Mouse (Mus musculus) retina, adult 2 months (tissue): ENCODE results near the gene Gm21767.
"Not testable (repeated sequence)": the region's sequence is repeated elsewhere in the genome, so short reads cannot be mapped to it uniquely, and the experiment has no call there.

Source experiments
- DNase-seq: peaks from one replicate; pipeline ENCODE4 v3.0.0-alpha.2; 2012; ENCODE audit warnings: low read depth, low spot score

The Gm21767 gene

DNA sequence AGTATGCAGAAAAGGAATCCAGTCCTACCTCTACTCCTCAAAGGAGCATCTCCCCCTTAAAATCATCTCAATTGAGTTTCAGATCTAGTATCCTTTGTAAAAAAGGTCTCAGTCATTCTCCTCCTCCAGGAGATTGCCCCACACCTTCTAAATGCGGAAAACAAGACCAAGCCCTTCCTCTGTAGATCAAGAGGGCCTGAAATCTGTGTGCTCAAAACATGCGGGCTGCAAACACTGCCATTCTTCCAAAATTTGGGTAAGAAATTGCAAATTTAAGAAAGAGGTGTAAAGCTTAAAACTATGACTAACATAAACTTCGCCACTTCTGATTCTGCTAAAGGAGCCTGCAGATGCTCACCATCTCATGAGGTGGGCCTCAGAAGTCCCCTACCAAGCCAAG, at the start of gene Gm21767:
Gene Gm21767 (plus strand): TSS at position 301 of the 400 bp plus-strand sequence.
- DNase-seq: not testable (repeated sequence)
